In genomic region chr11:98047745-98048144, GRCm38 (mm10) we compare ENCODE assay signal across 13 mouse cellular contexts. TPM values are rescaled to one million over a fixed set of nuclear protein-coding genes. Genes with fewer than 3 reads are reported as not detected.
DNase-seq lines count a peak whose midpoint lies in the region; ATAC-seq lines count a peak whose summit lies in the region.
"Had no signal": no experiment of that assay in that cellular context is flagged by ENCODE, and none has a peak within 500 bp of the region (broad histone marks: within the 10 kb centered on the region; RNA-seq: fewer than 3 reads in every experiment).

No protein-coding gene starts in this region.

- no peak overlapping the region for H3K4me2 ChIP-seq in heart, embryonic 11.5 days
- no peak overlapping the region for H3K4me2 ChIP-seq in neural tube, embryonic 15.5 days

- peaks cover 50% of the 10 kb centered on the region for H3K27me3 ChIP-seq in heart, embryonic 11.5 days (ENCODE audit: control insufficient read depth, insufficient read depth, low read length)
- H3K27me3 ChIP-seq in neural tube, embryonic 15.5 days (replicated peaks) = peaks cover 16% of the 10 kb centered on the region

- DNase-seq in heart, postnatal 14 days = peak; percentile 42 to 69
- no peak for DNase-seq in neural tube, embryonic 10.5 days (ENCODE audit: extremely low spot score, low spot score)
- DNase-seq in cerebellum, adult 9-10 months = peak; percentile 93
- peak; percentile 38 to 53 for DNase-seq in left cerebral cortex, postnatal 36 days (ENCODE audit: low spot score in 2 of 2)
- DNase-seq in kidney, adult 9 months = no peak
- no peak for DNase-seq in adipocyte (ENCODE audit: low spot score)
- DNase-seq: kidney, adult 2 months; lung, adult 18-20 months; thymus, postnatal 25 days had no signal

- H3K9ac ChIP-seq in heart, embryonic 11.5 days (ENCODE audit: low read depth, low read length) = no peak overlapping the region
- 0 out of 2 replicates have a peak overlapping the region, but pooled peaks have one; percentile 10 for H3K9ac ChIP-seq in neural tube, embryonic 15.5 days (replicated peaks)

- H3K36me3 ChIP-seq in heart, embryonic 11.5 days (ENCODE audit: control insufficient read depth, insufficient read depth, low read length) = no peaks in the 10 kb centered on the region
- H3K36me3 ChIP-seq in neural tube, embryonic 15.5 days = no peaks in the 10 kb centered on the region
- H3K36me3 ChIP-seq: heart, embryonic 10.5 days had no signal

- intact Hi-C loops in heart, postnatal 14 days (cut with DNase I) = no loop called here
- intact Hi-C loops in left cerebral cortex, postnatal 36 days (cut with DNase I) = no loop called here

- H3K4me3 ChIP-seq in heart, embryonic 11.5 days (ENCODE audit: low read depth, low read length) = no peak overlapping the region
- no peak overlapping the region for H3K4me3 ChIP-seq in neural tube, embryonic 15.5 days (replicated peaks)
- H3K4me3 ChIP-seq: heart, embryonic 10.5 days had no signal

- no peak for ATAC-seq in heart, embryonic 11.5 days (replicated peaks; ENCODE audit: insufficient number of reproducible peaks, low FRiP score, low TSS enrichment)
- no peak for ATAC-seq in neural tube, embryonic 15.5 days (ENCODE audit: low FRiP score)
- ATAC-seq: activated CD4-positive, CD25-positive, alpha-beta regulatory T cell, adult 4 months had no signal

- H3K4me1 ChIP-seq in heart, embryonic 11.5 days (ENCODE audit: control insufficient read depth, insufficient read depth, low read length) = peaks cover 24% of the 10 kb centered on the region
- H3K4me1 ChIP-seq in neural tube, embryonic 15.5 days = peaks cover 34% of the 10 kb centered on the region

- 74% methylated on average over 4 of the region's 4 CpGs for WGBS in heart, embryonic 11.5 days (ENCODE audit: insufficient replicate concordance)
- WGBS in neural tube, embryonic 15.5 days = 67% methylated on average over 4 of the region's 4 CpGs

- no peaks in the 10 kb centered on the region for H3K9me3 ChIP-seq in heart, embryonic 11.5 days (replicated peaks; ENCODE audit: control insufficient read depth, low read length)
- no peaks in the 10 kb centered on the region for H3K9me3 ChIP-seq in neural tube, embryonic 15.5 days (replicated peaks)
- H3K9me3 ChIP-seq: heart, embryonic 10.5 days had no signal

- no peak overlapping the region for H3K27ac ChIP-seq in heart, embryonic 11.5 days (ENCODE audit: low read depth, low read length)
- no peak overlapping the region for H3K27ac ChIP-seq in neural tube, embryonic 15.5 days (replicated peaks)
- H3K27ac ChIP-seq: heart, embryonic 10.5 days had no signal

RNA-seq across cellular contexts. Expression of gene Stac2, which starts 5.5 kb away (rescaled TPM):
- under 1 TPM; 0.27 to 0.43 TPM for total RNA-seq in heart, postnatal 14 days (2021)
- 0.26 and 0.27 TPM in 2 replicates for polyA plus RNA-seq in heart, embryonic 11.5 days (2014; fragmentation: Nextera tagmentation; extraction: Ambion mirVana)
- polyA plus RNA-seq in neural tube, embryonic 15.5 days (2015; fragmentation: Nextera tagmentation; extraction: Ambion mirVana) = 15.8 and 18.2 TPM in 2 replicates
- total RNA-seq in left cerebral cortex, postnatal 36 days (2021) = 100 to 1,000 TPM in 1 of 2 experiments, 10 to 100 TPM in 1; 69.6 to 102 TPM

RNA-seq across cellular contexts. Expression of gene Rpl19, which starts 21.2 kb away (rescaled TPM):
- total RNA-seq in heart, postnatal 14 days (2021) = 100 to 1,000 TPM; 538 to 580 TPM
- polyA plus RNA-seq in heart, embryonic 11.5 days (2014; fragmentation: Nextera tagmentation; extraction: Ambion mirVana) = 855 and 888 TPM in 2 replicates
- polyA plus RNA-seq in neural tube, embryonic 15.5 days (2015; fragmentation: Nextera tagmentation; extraction: Ambion mirVana) = 655 and 750 TPM in 2 replicates
- 100 to 1,000 TPM; 524 to 620 TPM for total RNA-seq in left cerebral cortex, postnatal 36 days (2021)

RNA-seq across cellular contexts. Expression of gene Cacnb1, which starts 24.9 kb away (rescaled TPM):
- total RNA-seq in heart, postnatal 14 days (2021) = 1 to 10 TPM; 5.5 to 6.9 TPM
- 5.0 and 6.1 TPM in 2 replicates for polyA plus RNA-seq in heart, embryonic 11.5 days (2014; fragmentation: Nextera tagmentation; extraction: Ambion mirVana)
- polyA plus RNA-seq in neural tube, embryonic 15.5 days (2015; fragmentation: Nextera tagmentation; extraction: Ambion mirVana) = 50.9 and 63.0 TPM in 2 replicates
- 100 to 1,000 TPM; 149 to 163 TPM for total RNA-seq in left cerebral cortex, postnatal 36 days (2021)

RNA-seq across cellular contexts. Expression of gene Arl5c, which starts 51.8 kb away (rescaled TPM):
- 1 to 10 TPM; 1.6 to 6.2 TPM for total RNA-seq in heart, postnatal 14 days (2021)
- polyA plus RNA-seq in heart, embryonic 11.5 days (2014; fragmentation: Nextera tagmentation; extraction: Ambion mirVana) = 7.2 and 8.0 TPM in 2 replicates
- 11.8 and 14.0 TPM in 2 replicates for polyA plus RNA-seq in neural tube, embryonic 15.5 days (2015; fragmentation: Nextera tagmentation; extraction: Ambion mirVana)
- total RNA-seq in left cerebral cortex, postnatal 36 days (2021) = 1 to 10 TPM in 1 of 2 experiments, under 1 TPM in 1; 0.93 to 1.7 TPM

Comparison
In these comparisons a context has a peak if more than half of its experiments do, and no peak if none do; other contexts are left out.
1. DNase-seq: peak in heart, postnatal 14 days (2 of 2), cerebellum, adult 9-10 months (single experiment) and left cerebral cortex, postnatal 36 days (2 of 2); none in neural tube, embryonic 10.5 days (single experiment), kidney, adult 9 months (single experiment) and adipocyte (single experiment).
2. RNA of gene Stac2, which starts 5.5 kb away (total RNA-seq): 69.6 to 102 TPM in left cerebral cortex, postnatal 36 days; 0.27 to 0.43 TPM in heart, postnatal 14 days; every median in the first group is over 10 times any median in the second.
3. RNA of gene Cacnb1, which starts 24.9 kb away (total RNA-seq): 149 to 163 TPM in left cerebral cortex, postnatal 36 days; 5.5 to 6.9 TPM in heart, postnatal 14 days; every median in the first group is over 10 times any median in the second.